Mouse (Mus musculus): ENCODE measurements at regions not wholly inside any gene's neighbourhood (a gene's known extent, or its start where the extent isn't known, plus 50 kb on each side); places are given as distances from the start of the nearest gene placed in this dataset.

- Histone ChIP-seq H3K9ac (ENCODE audit: insufficient read depth, low read depth) (no peak overlapping the region), H3K4me2 (ENCODE audit: insufficient read depth, low read depth, poor library complexity, severe bottlenecking) (no peak overlapping the region), H3K9me3 (replicated peaks; ENCODE audit: low read length) (no peaks in the 10 kb centered on the region), H3K79me2 (replicated peaks; ENCODE audit: control insufficient read depth, extremely low read depth, insufficient read depth, poor library complexity, severe bottlenecking) (no peaks in the 10 kb centered on the region), H3K27me3 (replicated peaks) (no peaks in the 10 kb centered on the region), H3K36me3 (replicated peaks in 1 of 2; ENCODE audit: control insufficient read depth in 1 of 2, insufficient read depth in 1 of 2, low read length in 1 of 2) (no peaks in the 10 kb centered on the region), H3K4me3 (replicated peaks in 1 of 3; ENCODE audit: low read depth in 2 of 3, low read length in 2 of 3, poor library complexity in 1 of 3) (no peak overlapping the region), H3K27ac (ENCODE audit: insufficient read depth, low read depth) (no peak overlapping the region), H3K4me1 (ENCODE audit: control insufficient read depth in 1 of 2, insufficient read depth in 2 of 2) (peaks cover 16 to 68% of the 10 kb centered on the region in 2 experiments)
- in situ Hi-C loops (cut with MboI; ENCODE audit: low pct_ligation_motif_present, low pct_unique_long_range_greater_than_20kb, low sequenced_read_pairs) = loop anchor here (5.0 to 10.0 kb wide), 3 partner anchors 43 to 265 kb away; no protein-coding TSS in a partner anchor
- dilution Hi-C loops (cut with MboI; ENCODE audit: extremely low pct_ligation_motif_present, extremely low pct_unique_long_range_greater_than_20kb, low sequenced_read_pairs) = no loop called here
- DNase-seq (ENCODE audit: extremely low read depth) = no peak
- no peak for TF ChIP-seq MAFK (IDR thresholded peaks at IDR 0.05; ENCODE audit: insufficient replicate concordance, low read length)
Measured at GRCm38 (mm10) chr8:126759711-126760110, 165.9 kb upstream of the Irf2bp2 start.

DNA sequence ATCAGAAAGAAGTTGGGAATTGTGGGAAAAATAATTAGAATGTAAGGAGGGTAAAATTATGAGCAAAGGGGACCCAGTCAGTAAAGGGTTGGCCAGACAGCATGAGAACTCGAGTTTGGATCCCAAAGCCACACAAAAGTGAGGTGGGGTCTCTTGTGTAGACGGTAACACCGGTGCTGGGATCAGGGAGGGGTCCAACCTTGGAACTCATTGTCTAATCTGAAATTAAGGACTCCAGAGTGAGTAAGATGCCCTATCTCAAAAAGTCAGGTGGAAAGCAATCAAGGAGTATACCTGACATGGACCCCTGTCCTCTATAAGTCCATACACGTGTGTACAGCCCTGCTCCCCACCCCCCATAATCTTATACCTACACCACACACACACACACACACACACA, 165.2 kb upstream of the Irf2bp2 start:
- Histone ChIP-seq H3K27ac (ENCODE audit: insufficient read depth, low read depth) (no peak overlapping the region), H3K27me3 (replicated peaks) (no peaks in the 10 kb centered on the region), H3K4me3 (replicated peaks in 1 of 3; ENCODE audit: low read depth in 2 of 3, low read length in 2 of 3, poor library complexity in 1 of 3) (no peak overlapping the region), H3K9ac (ENCODE audit: insufficient read depth, low read depth) (no peak overlapping the region), H3K4me1 (ENCODE audit: control insufficient read depth in 1 of 2, insufficient read depth in 2 of 2) (peaks cover 16 to 71% of the 10 kb centered on the region in 2 experiments), H3K4me2 (ENCODE audit: insufficient read depth, low read depth, poor library complexity, severe bottlenecking) (no peak overlapping the region), H3K36me3 (replicated peaks in 1 of 2; ENCODE audit: control insufficient read depth in 1 of 2, insufficient read depth in 1 of 2, low read length in 1 of 2) (no peaks in the 10 kb centered on the region), H3K9me3 (replicated peaks; ENCODE audit: low read length) (no peaks in the 10 kb centered on the region), H3K79me2 (replicated peaks; ENCODE audit: control insufficient read depth, extremely low read depth, insufficient read depth, poor library complexity, severe bottlenecking) (no peaks in the 10 kb centered on the region)
- DNase-seq (ENCODE audit: extremely low read depth) = no peak
- dilution Hi-C loops (cut with MboI; ENCODE audit: extremely low pct_ligation_motif_present, extremely low pct_unique_long_range_greater_than_20kb, low sequenced_read_pairs) = no loop called here
- in situ Hi-C loops (cut with MboI; ENCODE audit: low pct_ligation_motif_present, low pct_unique_long_range_greater_than_20kb, low sequenced_read_pairs) = loop anchor here (5.0 to 10.0 kb wide), 2 partner anchors 162 to 264 kb away; no protein-coding TSS in a partner anchor
- TF ChIP-seq JUN (IDR thresholded peaks at IDR 0.05; ENCODE audit: insufficient read depth, low read depth, low read length) = no peak
- TF ChIP-seq ETS1 (conservative IDR thresholded peaks at IDR 0.05; ENCODE audit: low read depth, low read length) = no peak
- TF ChIP-seq IRF4 (IDR thresholded peaks at IDR 0.05; ENCODE audit: low read depth, low read length) = no peak
- TF ChIP-seq POLR2A (IDR thresholded peaks at IDR 0.05; ENCODE audit: low read depth, low read length) = no peak
- no peak for TF ChIP-seq E2F4 (IDR thresholded peaks at IDR 0.05; ENCODE audit: insufficient replicate concordance, low read depth, low read length)
- no peak for TF ChIP-seq BHLHE40 (IDR thresholded peaks at IDR 0.05; ENCODE audit: low read depth, low read length)
- TF ChIP-seq TCF12 (IDR thresholded peaks at IDR 0.05; ENCODE audit: low read depth, low read length) = no peak
- TF ChIP-seq MYC (IDR thresholded peaks at IDR 0.05; ENCODE audit: low read depth, low read length) = no peak
- no peak for TF ChIP-seq ZNF384 (IDR thresholded peaks at IDR 0.05; ENCODE audit: low read depth, low read length)
- no peak for TF ChIP-seq HCFC1 (IDR thresholded peaks at IDR 0.05; ENCODE audit: low read depth, low read length)
- no peak for TF ChIP-seq CHD1 (IDR thresholded peaks at IDR 0.05; ENCODE audit: low read depth, low read length)
